Mouse (Mus musculus) liver, embryonic 15.5 days (tissue): Measurements from ENCODE around the gene Slc25a51. TPM values are rescaled to one million over a fixed set of nuclear protein-coding genes. Genes with fewer than 3 reads are reported as not detected.

Experiments used
- ATAC-seq: fragments of 200-750 bp; cut with Nextera tagmentation; 2 replicates; pipeline ENCODE4 v1.8.0; 2017; ENCODE audit warnings: moderate number of reproducible peaks, mild to moderate bottlenecking, moderate library complexity; ENCODE audit not compliant: insufficient read depth
- H3K27ac ChIP-seq: fragments of 300-500 bp; sonication (generic); replicated peaks from 2 replicates; pipeline ENCODE4 v1.5.1; 2015; ENCODE audit warnings: mild to moderate bottlenecking, inconsistent platforms
- H3K27me3 ChIP-seq: fragments of 300-500 bp; sonication (generic); 2 replicates; pipeline ENCODE4 v1.6.1; 2015; ENCODE audit warnings: mild to moderate bottlenecking, inconsistent platforms
- H3K36me3 ChIP-seq: fragments of 300-500 bp; sonication (generic); replicated peaks from 2 replicates; pipeline ENCODE4 v1.6.1; 2015; ENCODE audit warnings: moderate library complexity, mild to moderate bottlenecking, inconsistent platforms
- H3K4me1 ChIP-seq: fragments of 300-500 bp; sonication (generic); replicated peaks from 2 replicates; pipeline ENCODE4 v1.6.1; 2015; ENCODE audit warnings: inconsistent platforms
- H3K4me2 ChIP-seq: fragments of 300-500 bp; sonication (generic); 2 replicates; pipeline ENCODE4 v1.6.1; 2015; ENCODE audit warnings: moderate library complexity, mild to moderate bottlenecking, inconsistent platforms
- H3K4me3 ChIP-seq: fragments of 300-500 bp; sonication (generic); replicated peaks from 2 replicates; pipeline ENCODE4 v1.5.1; 2015; ENCODE audit warnings: mild to moderate bottlenecking, inconsistent platforms
- H3K9ac ChIP-seq: fragments of 300-500 bp; sonication (generic); 2 replicates; pipeline ENCODE4 v1.6.1; 2015; ENCODE audit warnings: moderate library complexity, mild to moderate bottlenecking, inconsistent platforms
- H3K9me3 ChIP-seq: fragments of 300-500 bp; sonication (generic); replicated peaks from 2 replicates; pipeline ENCODE4 v1.6.1; 2016; ENCODE audit warnings: inconsistent platforms
- WGBS: fragments of 180-500 bp; shearing (Covaris S2); methylation state at CpG from one replicate; pipeline ENCODE4 v1.1.7; 2015; ENCODE audit warnings: mixed read lengths; ENCODE audit not compliant: insufficient replicate concordance; 5-methylcytosine and 5-hydroxymethylcytosine counted together
- polyA plus RNA-seq: library from polyadenylated mRNA; unstranded; fragments of >200 nt; fragmentation: Nextera tagmentation; extraction: Ambion mirVana; gene quantifications from 2 replicates; pipeline ENCODE4 v1.2.1, GENCODE M21; 2015

Gene Slc25a51
- polyA plus RNA-seq, 1 experiment from 2014 or later = 72.8 TPM

DNA sequence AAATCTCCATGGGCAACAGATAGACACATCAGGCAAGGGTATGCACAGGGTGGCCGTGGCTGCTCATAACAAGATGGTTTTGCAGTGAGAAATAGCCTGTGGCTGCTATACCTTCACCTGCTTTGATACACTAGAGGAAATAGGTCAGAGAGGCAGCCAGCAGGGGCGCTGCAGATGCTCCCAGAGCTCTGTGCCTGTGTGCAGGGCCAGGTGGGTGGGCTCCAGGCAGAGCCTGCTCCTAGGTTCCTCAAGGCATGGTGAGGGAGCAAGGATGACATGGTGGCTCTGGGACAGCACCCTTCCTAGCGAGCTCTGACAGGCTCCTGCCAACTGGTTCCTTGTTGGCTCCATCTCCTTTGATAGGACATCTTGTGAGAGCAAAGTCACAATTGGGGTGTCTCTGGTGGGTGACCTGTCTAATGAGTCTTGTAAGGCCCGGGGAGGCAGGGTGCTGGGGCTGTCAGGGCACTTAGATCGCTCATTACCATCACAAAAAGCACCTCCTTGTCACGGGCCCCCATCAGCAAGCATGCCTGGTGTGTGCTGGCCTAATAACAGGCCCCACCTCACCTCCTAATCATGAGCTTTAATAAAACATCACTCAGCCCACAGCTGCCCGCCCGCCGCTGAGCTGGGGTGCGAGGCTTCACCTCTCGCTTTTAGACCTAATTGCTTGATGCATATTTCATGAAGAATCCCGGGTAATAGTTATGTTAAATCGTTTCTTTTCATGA is 18.3 kb upstream of the Slc25a51 start:
- Histone ChIP-seq H3K36me3 (0 out of 2 replicates have a peak, but pooled peaks cover 11% of the 10 kb centered on the region), H3K4me2 (no peak overlapping the region), H3K27ac (no peak overlapping the region), H3K9me3 (no peaks in the 10 kb centered on the region), H3K4me3 (no peak overlapping the region), H3K27me3 (no peaks in the 10 kb centered on the region), H3K9ac (no peak overlapping the region), H3K4me1 (peaks cover 6% of the 10 kb centered on the region; the same call in 1 of the 2 replicates)
- 64% methylated on average over 13 of the region's 13 CpGs for WGBS
- no peak for ATAC-seq

- H3K27me3 ChIP-seq = no peaks in the 10 kb centered on the region
- peaks cover 25% of the 10 kb centered on the region; the same call in 1 of the 2 replicates for H3K4me1 ChIP-seq
- 0 out of 2 replicates have a peak, but pooled peaks cover 7% of the 10 kb centered on the region for H3K36me3 ChIP-seq
- no peak overlapping the region for H3K9ac ChIP-seq
- 54% methylated on average over 8 of the region's 8 CpGs for WGBS
- no peak overlapping the region for H3K4me2 ChIP-seq
- no peak for ATAC-seq
- no peak overlapping the region for H3K4me3 ChIP-seq
- no peaks in the 10 kb centered on the region for H3K9me3 ChIP-seq
- H3K27ac ChIP-seq = no peak overlapping the region
Measured at GRCm38 (mm10) chr4:45423406-45423805, 14.8 kb upstream of the Slc25a51 start.

DNA sequence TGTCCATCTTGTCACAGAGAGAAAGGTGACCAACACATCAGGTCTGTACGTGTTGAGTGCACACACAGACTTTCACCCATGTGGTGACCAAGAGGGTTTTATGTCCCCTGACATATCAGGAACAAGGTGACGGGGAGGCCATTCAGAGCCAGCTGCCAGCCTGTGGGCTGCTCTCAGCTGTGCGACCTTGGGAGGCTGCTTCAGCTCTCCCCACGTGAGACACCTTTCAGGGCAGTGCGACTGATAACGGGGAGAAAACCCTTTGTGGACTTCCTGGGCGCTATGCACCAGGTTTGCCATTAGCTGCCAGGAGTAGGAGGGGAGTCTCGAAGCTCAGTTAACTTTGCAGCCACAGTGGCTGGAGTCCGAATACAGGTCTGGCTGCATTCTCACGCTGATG is 14.1 kb upstream of the Slc25a51 start:
- no peak overlapping the region for H3K4me3 ChIP-seq
- H3K4me2 ChIP-seq = no peak overlapping the region
- 70% methylated on average over 10 of the region's 10 CpGs for WGBS
- no peaks in the 10 kb centered on the region for H3K27me3 ChIP-seq
- no peak for ATAC-seq
- no peak overlapping the region for H3K27ac ChIP-seq
- no peaks in the 10 kb centered on the region for H3K9me3 ChIP-seq
- H3K4me1 ChIP-seq = peaks cover 25% of the 10 kb centered on the region; the same call in 1 of the 2 replicates
- H3K36me3 ChIP-seq = 0 out of 2 replicates have a peak, but pooled peaks cover 7% of the 10 kb centered on the region
- H3K9ac ChIP-seq = no peak overlapping the region

DNA sequence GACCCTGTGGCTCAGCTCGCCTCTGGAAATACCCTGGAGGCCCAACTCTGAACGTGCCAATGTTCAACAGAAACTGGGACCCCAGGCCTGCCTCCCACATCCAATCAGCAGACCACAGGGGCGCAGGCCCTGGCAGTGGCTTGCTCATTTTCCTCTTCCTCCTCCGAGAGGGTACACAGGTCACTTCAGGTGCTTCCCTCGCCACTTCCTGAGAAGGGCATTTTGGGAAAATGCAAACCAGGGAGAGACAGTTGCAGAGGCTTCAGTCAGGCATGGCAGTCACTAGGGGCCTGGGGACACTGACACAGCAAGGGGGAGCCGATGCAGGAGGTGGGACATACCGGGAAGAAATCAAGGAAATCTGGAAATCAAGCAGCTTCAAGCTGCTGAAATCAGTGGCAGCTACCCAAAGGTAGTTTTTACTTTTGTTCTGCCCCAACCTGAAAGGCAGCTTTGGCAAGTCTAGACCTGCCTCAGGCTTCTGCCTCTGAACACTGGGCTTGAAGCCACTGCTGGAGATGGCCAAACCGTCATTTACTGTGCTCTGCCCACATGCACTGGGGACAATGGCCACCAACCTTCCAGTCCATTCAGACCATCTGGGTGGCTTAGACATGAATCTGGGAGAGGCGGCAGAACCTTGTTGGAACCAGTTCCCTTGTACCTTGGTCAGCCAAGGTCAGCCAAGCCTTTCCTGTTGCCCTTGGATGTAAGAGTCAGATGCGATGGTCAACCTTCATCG is 13.1 kb upstream of the Slc25a51 start:
- H3K36me3 ChIP-seq = 0 out of 2 replicates have a peak, but pooled peaks cover 7% of the 10 kb centered on the region
- ATAC-seq = no peak
- no peaks in the 10 kb centered on the region for H3K9me3 ChIP-seq
- H3K4me1 ChIP-seq = peaks cover 25% of the 10 kb centered on the region; the same call in 1 of the 2 replicates
- WGBS = 71% methylated on average over 11 of the region's 11 CpGs
- H3K4me2 ChIP-seq = no peak overlapping the region
- no peak overlapping the region for H3K4me3 ChIP-seq
- H3K27ac ChIP-seq = no peak overlapping the region
- no peak overlapping the region for H3K9ac ChIP-seq
- peaks cover 2% of the 10 kb centered on the region; the same call in 1 of the 2 replicates for H3K27me3 ChIP-seq

DNA sequence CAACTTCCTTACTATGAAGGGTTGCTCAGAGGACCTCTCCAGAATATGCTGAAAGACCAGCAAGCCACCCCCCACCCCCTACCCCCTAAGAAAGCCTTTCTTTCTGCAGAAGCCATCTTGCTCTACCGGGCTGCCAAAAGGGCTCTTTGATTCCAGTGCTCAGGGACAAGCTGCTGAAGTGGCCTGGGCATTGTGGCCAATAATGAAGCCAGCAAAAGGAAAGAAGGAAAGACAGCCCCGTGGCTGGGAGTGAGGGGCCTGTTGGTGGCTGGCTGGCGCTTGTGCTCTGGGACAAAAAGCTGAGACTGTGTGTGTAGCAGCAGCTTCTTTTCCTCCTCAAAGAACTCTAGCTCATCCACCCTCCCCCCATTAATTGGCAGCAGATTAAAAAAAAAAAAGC is 12.2 kb upstream of the Slc25a51 start:
- no peak for ATAC-seq
- H3K27me3 ChIP-seq = peaks cover 12% of the 10 kb centered on the region
- no peaks in the 10 kb centered on the region for H3K9me3 ChIP-seq
- 0 out of 2 replicates have a peak, but pooled peaks cover 7% of the 10 kb centered on the region for H3K36me3 ChIP-seq
- no peak overlapping the region for H3K4me3 ChIP-seq
- 67% methylated on average over 3 of the region's 3 CpGs for WGBS
- peaks cover 25% of the 10 kb centered on the region; the same call in 1 of the 2 replicates for H3K4me1 ChIP-seq
- H3K27ac ChIP-seq = no peak overlapping the region
- H3K9ac ChIP-seq = no peak overlapping the region
- no peak overlapping the region for H3K4me2 ChIP-seq

DNA sequence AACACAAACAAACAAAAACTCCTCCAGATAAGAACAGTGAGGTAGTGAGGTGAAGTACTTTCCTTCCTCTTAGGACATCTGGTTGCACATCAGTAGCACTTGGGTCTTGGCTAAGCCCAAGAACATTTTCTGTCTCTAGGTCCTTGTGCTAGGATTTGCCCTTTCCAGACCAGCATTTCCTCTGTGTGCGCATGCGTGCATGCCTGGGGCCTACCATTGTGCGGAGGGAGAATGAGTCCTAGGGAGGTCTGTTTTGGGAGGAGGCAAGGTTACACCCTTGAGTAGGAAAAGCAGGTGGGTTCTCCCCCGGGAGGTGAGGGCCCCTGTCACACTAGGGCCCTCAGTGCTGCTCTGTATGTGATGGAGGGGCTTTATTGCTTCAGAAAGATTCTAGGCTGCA is 10.5 kb upstream of the Slc25a51 start:
- Histone ChIP-seq H3K4me1 (peaks cover 25% of the 10 kb centered on the region; the same call in 1 of the 2 replicates), H3K9ac (no peak overlapping the region), H3K27me3 (peaks cover 20% of the 10 kb centered on the region), H3K27ac (no peak overlapping the region), H3K4me3 (no peak overlapping the region), H3K36me3 (0 out of 2 replicates have a peak, but pooled peaks cover 7% of the 10 kb centered on the region), H3K9me3 (no peaks in the 10 kb centered on the region), H3K4me2 (no peak overlapping the region)
- 78% methylated on average over 4 of the region's 4 CpGs for WGBS
- no peak for ATAC-seq

- 36% methylated on average over 11 of the region's 11 CpGs for WGBS
- Histone ChIP-seq H3K36me3 (0 out of 2 replicates have a peak, but pooled peaks cover 7% of the 10 kb centered on the region), H3K27ac (no peak overlapping the region), H3K4me1 (peaks cover 23% of the 10 kb centered on the region; the same call in 1 of the 2 replicates), H3K4me2 (no peak overlapping the region), H3K9ac (no peak overlapping the region), H3K4me3 (no peak overlapping the region), H3K9me3 (no peaks in the 10 kb centered on the region), H3K27me3 (peaks cover 21% of the 10 kb centered on the region)
- ATAC-seq = no peak
Measured at GRCm38 (mm10) chr4:45418229-45418950, 9.8 kb upstream of the Slc25a51 start.

- H3K27ac ChIP-seq = no peak overlapping the region
- ATAC-seq = no peak
- H3K4me3 ChIP-seq = no peak overlapping the region
- no peak overlapping the region for H3K4me2 ChIP-seq
- WGBS = 61% methylated on average over 7 of the region's 7 CpGs
- H3K27me3 ChIP-seq = peaks cover 42% of the 10 kb centered on the region
- H3K9ac ChIP-seq = no peak overlapping the region
- H3K9me3 ChIP-seq = no peaks in the 10 kb centered on the region
- H3K4me1 ChIP-seq = peaks cover 22% of the 10 kb centered on the region; the same call in 1 of the 2 replicates
- no peaks in the 10 kb centered on the region for H3K36me3 ChIP-seq
Measured at GRCm38 (mm10) chr4:45416314-45416713, 7.7 kb upstream of the Slc25a51 start.

DNA sequence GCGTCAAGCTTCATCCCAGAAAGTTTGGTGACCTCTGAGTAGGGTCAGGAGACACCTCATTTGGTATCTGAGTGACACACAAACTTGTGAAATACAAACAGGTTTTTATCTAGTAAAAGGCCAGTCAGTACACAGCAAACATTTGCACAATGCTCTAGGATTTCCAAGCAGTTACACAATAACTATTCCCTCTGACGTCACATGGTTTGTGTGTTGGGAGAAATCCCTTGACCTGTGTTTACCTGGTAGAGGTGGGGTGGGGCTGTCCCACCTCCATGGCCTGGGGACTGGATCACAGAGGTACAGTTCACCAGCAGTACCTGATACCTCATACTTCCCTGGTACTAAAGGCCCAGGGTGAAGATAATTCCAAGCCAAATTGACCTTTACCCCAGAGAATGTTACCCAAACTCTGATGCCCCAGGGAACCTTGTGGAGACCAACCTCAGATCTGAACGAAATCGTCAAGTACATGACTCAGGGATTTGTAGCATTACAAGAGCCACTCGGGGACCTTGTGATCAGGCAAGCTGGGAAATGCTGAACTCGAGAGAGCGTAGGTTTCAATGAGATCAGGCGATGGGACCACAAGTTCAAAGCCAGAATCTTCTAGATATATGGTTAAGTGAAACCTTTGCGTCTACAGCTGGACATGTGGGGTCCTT is 5.2 kb upstream of the Slc25a51 start:
- Histone ChIP-seq H3K36me3 (no peaks in the 10 kb centered on the region), H3K9me3 (no peaks in the 10 kb centered on the region), H3K9ac (no peak overlapping the region), H3K27me3 (peaks cover 55% of the 10 kb centered on the region), H3K4me3 (no peak overlapping the region), H3K4me2 (no peak overlapping the region), H3K27ac (no peak overlapping the region), H3K4me1 (peaks cover 24% of the 10 kb centered on the region)
- ATAC-seq = peak; percentile 16
- WGBS = 55% methylated on average over 9 of the region's 9 CpGs

- no peak for ATAC-seq
- no peaks in the 10 kb centered on the region for H3K9me3 ChIP-seq
- H3K4me1 ChIP-seq = peaks cover 20% of the 10 kb centered on the region
- H3K4me2 ChIP-seq = no peak overlapping the region
- H3K4me3 ChIP-seq = no peak overlapping the region
- 68% methylated on average over 16 of the region's 16 CpGs for WGBS
- no peak overlapping the region for H3K27ac ChIP-seq
- H3K36me3 ChIP-seq = no peaks in the 10 kb centered on the region
- H3K27me3 ChIP-seq = peaks cover 55% of the 10 kb centered on the region
- H3K9ac ChIP-seq = no peak overlapping the region
Measured at GRCm38 (mm10) chr4:45412433-45413192, 4.0 kb upstream of the Slc25a51 start.
